Mouse (Mus musculus): ENCODE measurements around the gene Fads2.

GRCm38 (mm10) chr19:10017637-10018526 is 83.7 kb downstream of the Fads2 start:
- TF ChIP-seq POLR2A (IDR thresholded peaks at IDR 0.05; ENCODE audit: extremely low read depth, insufficient read depth, low read length) (peak; percentile 63; the same call in 1 of the 2 replicates), CTCF (IDR thresholded peaks at IDR 0.05; ENCODE audit: low read depth, low read length) (no peak)
